Mouse (Mus musculus) gastrocnemius, adult 18-20 months (tissue): ENCODE results near the gene Olfr1037. TPM values are rescaled to one million over a fixed set of nuclear protein-coding genes. Genes with fewer than 3 reads are reported as not detected.
"Not testable (repeated sequence)": the region's sequence is repeated elsewhere in the genome, so short reads cannot be mapped to it uniquely, and the experiment has no call there.

Source experiments
- DNase-seq: peaks from one replicate; pipeline ENCODE4 v3.0.0; 2021; ENCODE audit warnings: low spot score
- long read RNA-seq, 2 experiments: library from polyadenylated mRNA; stranded (forward); transcript quantifications; one replicate each; pipeline ENCODE4 v2.0.0; 2021
- total RNA-seq, 2 experiments: library from RNA; stranded (reverse); gene quantifications; 2 replicates each; pipeline ENCODE4 v1.2.3; 2021

The Olfr1037 gene
- not detected for total RNA-seq
- long read RNA-seq, experiment 1: 0 reads
- long read RNA-seq, experiment 2: 0 reads

GRCm38 (mm10) chr2:86087285-86087684 is at the start of gene Olfr1037:
TSS of gene Olfr1037 (minus strand) at chr2:86087385.
- no peak for DNase-seq

- DNase-seq: no peak
Observed at GRCm38 (mm10) chr2:86135828-86136227, 48.6 kb upstream of the Olfr1037 start, which contains the start of gene Olfr1039. TSS of gene Olfr1039 (minus strand) at chr2:86135928.

- DNase-seq: not testable (repeated sequence)
Observed at GRCm38 (mm10) chr2:86080478-86080877, 6.7 kb downstream of the Olfr1037 start.

- not testable (repeated sequence) for DNase-seq
Observed at GRCm38 (mm10) chr2:86073692-86074091, 13.5 kb downstream of the Olfr1037 start, which contains the start of gene Olfr1036. TSS of gene Olfr1036 (plus strand) at chr2:86073992.

- DNase-seq: no peak
Observed at GRCm38 (mm10) chr2:86070189-86070588, 17.0 kb downstream of the Olfr1037 start.

- DNase-seq: not testable (repeated sequence)
Observed at GRCm38 (mm10) chr2:86063766-86064165, 23.4 kb downstream of the Olfr1037 start.

- DNase-seq: not testable (repeated sequence)
Observed at GRCm38 (mm10) chr2:86050777-86051176, 36.4 kb downstream of the Olfr1037 start.

GRCm38 (mm10) chr2:86045561-86045960 is 41.6 kb downstream of the Olfr1037 start, which contains the start of gene Olfr1034:
TSS of gene Olfr1034 (plus strand) at chr2:86045861.
- no peak for DNase-seq

Other genes starting within 250 kb of the Olfr1037 start
- gene Olfr1019, start 241.9 kb downstream of the Olfr1037 start, total RNA-seq: not detected
- gene Olfr1020, start 240.4 kb downstream of the Olfr1037 start, total RNA-seq: not detected
- gene Olfr1022, start 218.8 kb downstream of the Olfr1037 start, total RNA-seq: not detected
- gene Olfr1023, start 201.7 kb downstream of the Olfr1037 start, total RNA-seq: not detected
- gene Olfr1024, start 182.3 kb downstream of the Olfr1037 start, total RNA-seq: not detected
- not detected for gene Olfr1025-ps1, start 172.2 kb downstream of the Olfr1037 start, total RNA-seq
- gene Olfr1026, start 165.8 kb downstream of the Olfr1037 start, total RNA-seq: not detected
- gene Olfr1028, start 136.9 kb downstream of the Olfr1037 start, total RNA-seq: not detected
- not detected for gene Olfr1029, start 113.5 kb downstream of the Olfr1037 start, total RNA-seq
- gene Olfr1030, start 108.1 kb downstream of the Olfr1037 start, total RNA-seq: not detected
- gene Olfr1031, start 97.1 kb downstream of the Olfr1037 start, total RNA-seq: not detected
- not detected for gene Olfr1032, start 81.8 kb downstream of the Olfr1037 start, total RNA-seq
- under 1 TPM in 1 of 2 experiments, not detected in 1; 1.00 TPM for gene Olfr1033, start 66.8 kb downstream of the Olfr1037 start, total RNA-seq
- not detected for gene Olfr1034, start 41.5 kb downstream of the Olfr1037 start, total RNA-seq
- not detected for gene Olfr1036, start 13.4 kb downstream of the Olfr1037 start, total RNA-seq
- gene Olfr1039, start 48.5 kb upstream of the Olfr1037 start, total RNA-seq: not detected
- not detected for gene Olfr1040, start 59.3 kb upstream of the Olfr1037 start, total RNA-seq
- gene Olfr1042, start 74.5 kb upstream of the Olfr1037 start, total RNA-seq: not detected
- gene Olfr1043, start 80.1 kb upstream of the Olfr1037 start, total RNA-seq: not detected
- not detected for gene Olfr1044, start 90.4 kb upstream of the Olfr1037 start, total RNA-seq
- gene Olfr52, start 98.3 kb upstream of the Olfr1037 start, total RNA-seq: not detected
- not detected for gene Olfr1045, start 115.6 kb upstream of the Olfr1037 start, total RNA-seq
- gene Olfr1046, start 131.9 kb upstream of the Olfr1037 start, total RNA-seq: not detected
- not detected for gene Olfr1047, start 144.0 kb upstream of the Olfr1037 start, total RNA-seq
- not detected for gene Olfr1048, start 152.9 kb upstream of the Olfr1037 start, total RNA-seq
- gene Olfr1049, start 170.9 kb upstream of the Olfr1037 start, total RNA-seq: not detected
- gene Olfr1051, start 191.7 kb upstream of the Olfr1037 start, total RNA-seq: not detected
- gene Olfr1052, start 205.1 kb upstream of the Olfr1037 start, total RNA-seq: not detected
- gene Olfr1053, start 227.9 kb upstream of the Olfr1037 start, total RNA-seq: not detected
- gene Olfr1054, start 248.0 kb upstream of the Olfr1037 start, total RNA-seq: not detected